Mouse (Mus musculus) CD4-positive helper T cell, adult 2 months (primary cell): ENCODE results near the gene 1700016K19Rik.
"Not testable (repeated sequence)": the region's sequence is repeated elsewhere in the genome, so short reads cannot be mapped to it uniquely, and the experiment has no call there.

Experiments used
- DNase-seq: peaks from one replicate; pipeline ENCODE4 v3.0.0-alpha.2; 2012; ENCODE audit warnings: low read depth, missing footprints, low spot score

1700016K19Rik gene

GRCm38 (mm10) chr11:75984581-75984980, 15.1 kb upstream of the 1700016K19Rik start:
- peak; percentile 69 for DNase-seq

DNA sequence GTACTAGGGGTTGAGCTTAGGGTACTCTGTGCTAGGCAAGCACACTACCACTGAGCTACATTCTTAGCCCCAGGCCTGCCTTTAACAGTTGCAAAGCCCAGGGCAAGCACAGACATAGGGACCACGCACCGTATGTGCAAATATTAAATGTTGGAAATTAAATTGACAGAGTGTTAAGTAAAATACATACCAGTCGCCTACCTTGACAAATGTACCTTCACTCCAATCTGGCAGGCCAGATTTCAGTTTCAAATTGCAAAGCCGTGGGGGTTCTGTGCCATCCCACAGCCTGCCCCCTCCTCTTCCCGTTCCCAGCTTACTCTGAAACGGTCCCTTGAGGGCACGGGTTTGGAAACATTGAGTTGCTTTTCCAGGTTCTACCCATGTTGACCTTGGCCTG, 13.8 kb upstream of the 1700016K19Rik start:
- DNase-seq, result no peak

DNA sequence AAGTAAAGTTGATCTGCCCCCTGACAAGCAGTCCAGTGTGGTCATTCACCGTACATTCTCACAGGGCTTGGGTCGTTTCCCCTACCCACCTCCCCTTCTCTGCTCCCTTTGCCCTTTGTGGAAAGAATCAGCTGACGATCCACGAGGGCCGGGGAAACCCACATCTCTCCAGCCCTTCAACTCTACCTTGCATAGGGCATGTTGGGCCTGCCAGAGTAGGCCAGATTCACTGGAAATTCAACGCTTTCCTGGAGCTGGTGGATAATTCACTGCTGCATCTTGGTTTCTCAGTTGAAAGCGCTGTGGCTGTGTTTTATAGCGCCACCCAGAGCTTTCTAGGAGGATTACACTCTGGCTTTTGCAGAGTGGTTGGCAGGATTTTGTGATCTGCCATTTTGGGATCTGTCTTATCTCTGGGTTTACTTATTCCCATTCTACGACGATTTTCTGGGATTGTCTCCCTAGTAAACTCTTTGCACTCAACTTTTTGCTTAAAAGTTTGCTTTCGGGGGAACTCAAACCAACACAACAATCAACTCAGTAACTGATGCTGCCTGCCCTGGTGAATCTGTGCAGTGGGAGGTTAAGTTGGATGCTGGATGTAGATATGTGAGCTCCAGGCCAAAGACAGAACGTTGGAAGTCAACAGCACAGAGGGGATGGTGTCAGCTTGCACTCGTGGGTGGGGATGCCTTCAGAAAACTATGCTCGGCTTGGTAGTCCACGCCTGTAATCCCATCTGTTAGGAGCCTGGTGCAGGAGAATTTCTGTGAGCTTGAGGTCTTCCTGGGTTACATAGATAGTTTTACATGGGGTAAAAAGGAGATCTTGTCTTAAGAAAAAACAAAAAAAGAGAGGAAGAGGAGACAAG, 8.5 kb upstream of the 1700016K19Rik start:
- DNase-seq, result no peak

GRCm38 (mm10) chr11:75991911-75992310, 7.8 kb upstream of the 1700016K19Rik start:
- DNase-seq, result no peak

DNA sequence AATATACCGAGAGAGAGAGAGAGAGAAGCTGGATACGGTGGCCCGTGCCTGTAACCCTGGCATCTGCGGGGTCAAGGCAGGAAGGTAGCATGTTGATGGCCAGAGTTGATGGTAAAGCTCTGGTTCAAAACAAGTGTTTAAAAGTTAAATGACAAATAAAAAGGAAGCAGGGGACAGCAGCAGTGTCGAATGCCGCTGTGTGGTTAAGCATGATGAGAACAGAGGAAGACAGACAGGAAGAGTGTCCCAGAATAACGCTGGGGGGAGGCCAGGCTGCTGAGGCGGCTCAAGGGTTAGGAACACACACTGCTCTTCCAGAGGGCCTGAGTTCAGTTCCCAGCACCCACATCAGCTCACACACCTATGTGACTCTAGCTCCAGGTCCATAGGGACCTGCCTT, 7.2 kb upstream of the 1700016K19Rik start:
- DNase-seq, result no peak

DNA sequence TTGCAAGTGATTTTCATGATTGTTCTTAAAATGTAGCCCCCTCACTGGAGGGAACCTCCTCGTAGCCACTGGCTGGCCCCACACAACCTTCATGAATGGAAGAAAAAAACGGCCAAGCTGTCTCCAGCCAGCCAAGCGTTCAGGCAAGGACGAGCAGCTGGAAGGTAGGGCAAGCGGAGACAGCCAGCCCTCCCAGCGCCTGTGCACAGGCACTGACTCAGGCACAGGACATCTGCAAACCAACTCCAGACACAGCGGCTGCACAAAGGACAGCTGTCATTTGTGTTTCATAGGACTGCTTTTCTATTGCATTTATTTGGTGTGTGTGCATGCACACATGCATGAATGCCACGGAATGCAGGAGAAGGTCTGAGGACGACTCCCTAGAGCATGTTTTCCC, 5.4 kb upstream of the 1700016K19Rik start:
- no peak for DNase-seq

- no peak for DNase-seq
Measured at GRCm38 (mm10) chr11:76000701-76001100, 989 bp downstream of the 1700016K19Rik start.

DNA sequence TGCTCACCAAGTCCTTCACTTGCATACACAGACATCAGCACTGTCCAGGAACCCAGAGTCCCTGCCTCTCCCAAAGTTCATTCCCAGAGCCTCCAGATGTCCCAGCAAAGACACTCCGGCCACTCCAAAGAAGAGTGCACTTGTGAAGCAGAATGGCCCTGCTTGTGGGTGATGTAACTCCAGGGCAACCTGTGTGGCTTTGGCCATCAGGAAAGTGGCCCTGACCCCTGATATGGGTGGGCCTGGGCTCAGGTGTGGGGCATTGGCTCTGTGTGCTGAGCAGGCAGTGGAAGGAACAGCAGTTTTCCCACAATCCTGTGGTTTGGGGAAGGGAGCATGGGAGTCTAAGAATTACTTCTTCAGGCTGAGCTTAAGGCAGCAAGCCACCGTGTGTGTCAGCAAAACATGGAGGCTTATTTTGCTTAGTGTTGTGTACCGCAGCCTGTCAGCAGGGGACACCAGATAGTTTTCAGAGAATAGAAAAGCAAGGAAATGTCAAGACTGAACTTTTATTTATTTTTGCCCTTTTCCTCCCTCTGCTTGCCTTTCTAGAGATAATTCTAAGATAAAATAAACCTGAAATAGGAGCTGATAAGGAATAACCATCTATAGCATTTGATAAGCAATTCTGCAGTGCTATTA, 1.6 kb downstream of the 1700016K19Rik start:
- DNase-seq, result no peak

- DNase-seq, result not testable (repeated sequence)
Measured at GRCm38 (mm10) chr11:76004276-76004675, 4.6 kb downstream of the 1700016K19Rik start.

DNA sequence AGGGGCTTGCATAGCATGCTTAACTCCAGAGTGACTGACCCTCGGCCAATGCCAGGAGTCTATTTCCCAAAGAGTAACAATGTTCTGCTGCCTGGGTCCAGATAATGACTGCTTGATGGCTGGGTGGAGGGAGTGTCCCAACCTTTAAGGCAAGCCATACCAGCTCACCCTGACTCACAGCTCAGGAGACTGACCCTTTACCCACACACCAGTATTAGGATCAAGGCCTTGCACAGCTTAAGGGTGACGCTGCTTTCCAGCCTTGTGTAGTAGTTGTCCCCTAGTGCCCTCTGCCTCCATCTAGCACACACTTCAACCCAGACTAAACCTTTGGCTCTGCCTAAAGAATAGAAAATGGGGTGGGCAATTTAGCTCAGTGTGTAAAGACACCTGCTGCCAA, 8.4 kb downstream of the 1700016K19Rik start:
- no peak for DNase-seq

DNA sequence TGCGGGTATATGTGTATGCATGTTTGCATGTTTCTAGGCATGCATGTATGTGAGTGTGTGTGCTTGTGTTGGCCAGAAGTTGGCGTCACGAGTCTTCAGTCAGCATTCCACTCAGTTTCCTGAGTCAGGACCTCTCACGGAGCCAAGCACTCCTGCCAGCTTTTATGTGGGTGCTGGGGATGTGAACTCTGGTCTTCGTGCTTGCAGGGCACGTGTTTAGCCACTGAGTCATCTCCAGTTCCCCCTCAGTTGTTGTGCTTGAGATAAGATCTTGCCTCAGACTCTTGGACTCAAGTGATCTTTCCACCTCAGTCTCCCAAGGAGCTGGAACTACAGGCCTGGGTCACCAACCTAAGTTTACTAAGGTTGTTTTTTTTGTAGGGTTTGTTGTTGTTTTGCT, 9.4 kb downstream of the 1700016K19Rik start:
- DNase-seq, result no peak

DNA sequence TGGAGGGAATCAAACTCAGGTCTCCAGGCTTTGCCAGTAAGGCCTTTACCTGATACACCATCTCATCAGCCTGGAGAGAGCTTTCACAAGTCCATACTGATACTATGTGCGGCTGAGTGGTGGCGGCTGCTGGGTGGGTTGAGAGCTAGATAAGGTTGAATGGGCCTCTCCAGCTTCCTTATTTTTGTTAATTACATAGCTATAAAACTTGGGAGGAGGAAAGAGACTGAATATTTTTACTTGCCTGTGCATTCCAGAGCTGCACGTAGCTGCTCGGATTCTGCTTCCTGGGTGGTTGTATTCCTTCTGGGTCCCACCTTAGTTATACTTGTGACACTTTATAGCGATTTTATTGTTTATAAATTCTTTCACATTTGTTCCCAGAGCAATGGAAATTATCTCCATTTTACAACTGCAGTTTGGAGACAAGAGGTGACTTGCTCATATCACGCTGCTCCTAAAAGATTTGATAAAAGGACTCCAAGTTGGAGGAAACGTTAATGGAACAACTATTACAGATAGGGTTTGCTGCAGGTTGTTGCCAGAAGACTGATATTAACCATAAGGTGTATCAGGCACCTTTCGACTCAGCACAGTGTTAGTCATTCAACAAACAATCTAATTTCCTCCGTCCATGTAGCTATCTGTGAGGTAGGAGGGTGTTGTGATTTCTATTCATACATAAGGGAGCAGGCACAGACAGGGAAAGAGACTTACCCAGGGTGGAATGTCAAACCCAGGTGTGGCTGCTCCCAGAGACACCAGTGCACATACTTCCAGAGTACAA, 11.3 kb downstream of the 1700016K19Rik start:
- DNase-seq, result no peak

- peak; percentile 76 for DNase-seq
Measured at GRCm38 (mm10) chr11:76015251-76015650, 15.5 kb downstream of the 1700016K19Rik start.

GRCm38 (mm10) chr11:76015814-76016213, 16.1 kb downstream of the 1700016K19Rik start:
- DNase-seq, result no peak

GRCm38 (mm10) chr11:76019879-76020278, 20.2 kb downstream of the 1700016K19Rik start:
- no peak for DNase-seq

GRCm38 (mm10) chr11:76020916-76021315, 21.2 kb downstream of the 1700016K19Rik start:
- no peak for DNase-seq

DNA sequence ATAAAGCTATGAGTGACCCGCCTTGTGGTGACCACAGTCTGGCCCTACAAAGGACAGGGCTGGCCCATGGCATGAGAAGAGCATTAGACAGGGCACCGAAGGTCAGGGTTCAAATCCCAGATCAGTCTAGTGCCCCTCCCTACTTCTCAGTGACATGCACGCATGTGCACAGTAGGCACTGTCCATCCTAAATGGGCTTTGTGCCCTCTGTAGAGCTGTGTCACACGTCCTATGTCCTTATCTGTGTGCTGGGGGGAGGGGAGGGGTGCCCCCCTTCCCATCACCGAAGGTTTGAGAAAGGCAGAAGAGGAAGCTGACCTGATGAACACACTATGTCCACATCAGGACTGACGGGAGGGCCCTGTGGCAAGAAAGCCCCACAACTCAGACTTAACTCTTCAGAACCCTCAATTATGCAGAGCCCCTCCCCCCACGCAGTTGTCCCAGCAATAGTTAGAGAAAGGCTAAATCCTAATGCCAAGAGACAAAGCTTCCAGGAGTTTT, 25.4 kb downstream of the 1700016K19Rik start:
- DNase-seq, result no peak

DNA sequence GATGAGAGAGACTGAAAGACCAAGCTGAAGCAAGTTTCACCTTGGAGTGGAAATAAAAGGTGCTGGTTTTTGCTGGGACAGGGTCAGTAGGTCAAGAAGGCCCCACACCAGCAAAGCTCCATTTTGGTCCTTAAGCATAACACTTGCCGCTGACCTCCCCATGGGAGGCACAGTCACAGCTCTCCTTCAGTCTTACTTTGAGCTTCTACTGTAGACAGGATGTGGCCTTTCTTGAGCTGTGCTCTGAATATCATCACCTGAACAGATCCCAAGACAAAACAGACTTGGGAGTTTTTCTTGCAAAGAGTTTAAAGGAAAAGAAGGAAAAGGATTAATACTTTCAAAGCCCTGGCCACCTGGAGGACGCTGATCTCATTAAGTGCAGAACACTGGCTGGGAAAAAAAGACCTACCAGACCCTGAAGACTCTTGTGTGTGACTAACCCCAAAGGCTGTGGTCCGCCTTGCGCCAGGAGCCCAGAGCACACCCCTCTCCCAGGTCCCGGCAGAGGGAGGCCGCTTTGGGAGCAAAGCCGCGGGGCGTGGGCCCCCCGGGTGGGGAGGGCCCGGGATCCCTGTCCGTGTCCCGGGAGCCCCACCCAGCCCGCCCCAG, 26.9 kb downstream of the 1700016K19Rik start:
- DNase-seq, result peak; percentile 24

DNA sequence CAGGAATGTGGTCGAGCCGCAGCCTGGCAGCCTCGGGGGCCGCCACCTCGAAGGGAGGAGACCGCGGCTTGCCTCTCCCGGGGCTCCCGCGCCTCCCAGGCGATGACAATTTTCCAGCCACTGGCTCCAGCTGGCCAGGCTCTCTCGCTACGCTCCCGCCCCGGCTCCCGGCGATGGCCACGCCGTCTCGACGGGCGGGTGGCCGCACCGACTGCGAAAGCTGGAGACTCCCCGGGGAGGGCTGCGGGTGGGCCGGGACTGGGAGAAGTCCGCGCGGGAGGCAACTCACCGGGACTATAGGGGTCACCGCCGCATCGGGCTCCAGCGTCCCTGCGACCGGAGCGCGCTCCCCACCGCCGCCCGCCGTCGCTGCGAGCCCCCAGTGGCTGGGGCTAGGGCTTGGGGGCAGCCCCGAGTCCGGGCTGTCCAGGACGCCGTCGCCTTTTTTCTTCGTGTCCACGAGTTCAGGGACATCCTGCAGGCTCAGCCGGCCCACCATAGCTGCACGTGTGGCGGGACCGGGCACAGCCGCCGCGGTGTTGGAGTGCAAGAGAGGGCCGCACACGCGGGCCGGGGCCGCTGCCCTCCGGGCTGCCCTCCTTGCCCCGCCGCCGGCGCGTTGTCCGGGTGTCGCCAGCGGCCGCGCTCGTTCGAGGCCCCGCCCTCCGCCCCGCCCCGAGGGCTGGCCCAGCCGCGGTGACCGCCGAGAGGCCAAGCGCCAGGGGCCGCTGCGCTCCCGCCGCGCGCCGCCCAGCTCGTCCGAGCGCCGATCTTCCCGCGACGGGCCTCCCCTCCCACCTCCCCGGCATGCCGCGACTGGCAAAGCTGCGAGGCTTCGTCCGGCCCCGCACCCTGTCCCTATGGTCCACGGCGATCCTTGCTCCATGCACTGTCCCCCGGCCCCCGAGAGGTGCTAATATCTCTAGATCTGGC, 27.7 kb downstream of the 1700016K19Rik start, which contains the start of gene Rflnb:
TSS of gene Rflnb (minus strand) at position 644 of the 933 bp plus-strand sequence.
- peak; percentile 69 for DNase-seq

DNA sequence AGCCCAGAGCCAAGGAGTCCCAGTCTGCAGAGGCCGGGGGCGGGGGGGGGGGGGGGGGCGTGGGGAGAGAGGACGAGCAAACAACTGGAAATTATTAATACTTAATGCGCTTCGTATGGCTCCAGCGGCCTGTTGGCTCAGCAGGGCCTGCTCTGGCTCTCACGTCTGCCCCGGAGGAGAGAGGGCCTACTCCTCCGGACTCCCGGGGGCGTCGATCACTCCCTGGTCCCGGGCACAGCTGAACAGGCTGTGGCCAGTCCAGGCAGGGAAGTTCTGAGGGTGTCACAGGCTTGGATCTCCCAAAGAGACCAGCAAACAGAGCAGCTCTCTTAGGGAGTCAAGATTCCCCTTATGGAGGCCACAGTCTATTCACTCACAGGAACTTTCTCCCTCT, 28.4 kb downstream of the 1700016K19Rik start:
- peak; percentile 20 for DNase-seq
